Mouse (Mus musculus) CH12.LX (cell line): ENCODE results near the gene Ppy.

Experiments used
- CTCF ChIP-seq, 2 experiments: IDR thresholded peaks in 1 of 2; conservative IDR thresholded peaks in 1 of 2; 2 replicates each; pipeline ENCODE4 v1.5.1; 2011 to 2012; ENCODE audit warnings: low read depth in 2 of 2, low read length in 2 of 2, improper control_type of control experiment in 1 of 2, inconsistent platforms in 1 of 2, mild to moderate bottlenecking in 1 of 2, moderate library complexity in 1 of 2
- EP300 ChIP-seq: IDR thresholded peaks from 2 replicates; pipeline ENCODE4 v1.6.1; 2011; ENCODE audit warnings: low read length, improper control_type of control experiment
- GABPA ChIP-seq: IDR thresholded peaks from 2 replicates; pipeline ENCODE4 v1.6.1; 2012; ENCODE audit warnings: low read depth, low read length, improper control_type of control experiment, inconsistent platforms; ENCODE audit not compliant: insufficient replicate concordance
- IRF4 ChIP-seq: IDR thresholded peaks from 2 replicates; pipeline ENCODE4 v1.6.1; 2014; ENCODE audit warnings: low read depth, mild to moderate bottlenecking, inconsistent platforms, low read length, improper control_type of control experiment
- JUND ChIP-seq: conservative IDR thresholded peaks from 2 replicates; pipeline ENCODE4 v1.6.1; 2011; ENCODE audit warnings: low read depth, low read length, improper control_type of control experiment
- MEF2A ChIP-seq: IDR thresholded peaks from 2 replicates; pipeline ENCODE4 v1.6.1; 2014; ENCODE audit warnings: low read depth, mild to moderate bottlenecking, inconsistent platforms, low read length, improper control_type of control experiment, borderline replicate concordance
- MYC ChIP-seq: IDR thresholded peaks from 2 replicates; pipeline ENCODE4 v1.6.1; 2011; ENCODE audit warnings: low read depth, mild to moderate bottlenecking, improper control_type of control experiment, low read length
- NELFE ChIP-seq: IDR thresholded peaks from 2 replicates; pipeline ENCODE4 v1.6.1; 2011; ENCODE audit warnings: low read depth, low read length, improper control_type of control experiment
- PAX5 ChIP-seq: IDR thresholded peaks from 2 replicates; pipeline ENCODE4 v1.6.1; 2012; ENCODE audit warnings: low read length, inconsistent platforms, mixed read lengths
- POLR2A ChIP-seq: IDR thresholded peaks from 2 replicates; pipeline ENCODE4 v1.6.1; 2011; ENCODE audit warnings: low read depth, mild to moderate bottlenecking, improper control_type of control experiment, low read length
- POLR2AphosphoS2 ChIP-seq: IDR thresholded peaks from 2 replicates; pipeline ENCODE4 v1.6.1; 2011; ENCODE audit warnings: low read depth, low read length, improper control_type of control experiment
- TCF12 ChIP-seq: IDR thresholded peaks from 2 replicates; pipeline ENCODE4 v1.6.1; 2014; ENCODE audit warnings: low read depth, mild to moderate bottlenecking, inconsistent platforms, low read length, improper control_type of control experiment
- ZC3H11A ChIP-seq: IDR thresholded peaks from 2 replicates; pipeline ENCODE4 v1.6.1; 2012; ENCODE audit warnings: low read depth, mild to moderate bottlenecking, inconsistent platforms, low read length, improper control_type of control experiment
- ZNF384 ChIP-seq: IDR thresholded peaks from 2 replicates; pipeline ENCODE4 v1.6.1; 2012; ENCODE audit warnings: low read depth, low read length, improper control_type of control experiment, inconsistent platforms

DNA sequence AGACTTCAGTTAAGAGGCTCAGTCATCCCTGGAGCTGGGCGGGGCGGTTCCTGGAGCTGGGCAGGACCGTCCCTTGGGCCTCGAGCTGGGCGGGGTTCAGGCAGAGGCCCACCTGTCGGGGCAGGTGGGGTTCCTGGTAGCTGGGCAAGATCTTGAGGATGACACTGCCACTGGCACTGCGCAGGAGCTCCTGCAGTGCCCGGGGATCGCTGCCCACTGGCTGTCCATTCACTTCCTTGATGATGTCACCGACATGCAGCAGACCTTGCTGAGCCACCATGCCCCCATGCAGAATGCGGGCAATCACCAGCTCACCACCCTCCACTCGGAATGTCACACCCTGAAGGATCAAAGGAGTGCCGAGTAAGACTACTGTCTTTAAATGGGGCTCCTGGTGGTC lies 38.0 kb downstream of the Ppy start:
- TF ChIP-seq MYC: no peak
- no peak for TF ChIP-seq GABPA
- no peak for TF ChIP-seq IRF4
- no peak for TF ChIP-seq ZNF384
- no peak for TF ChIP-seq CTCF (conservative IDR thresholded peaks at IDR 0.05 in 1 of 2, IDR thresholded peaks at IDR 0.05 in 1 of 2; ENCODE audit: low read depth in 2 of 2, low read length in 2 of 2)
- no peak for TF ChIP-seq TCF12
- TF ChIP-seq PAX5: no peak
- no peak for TF ChIP-seq ZC3H11A
- no peak for TF ChIP-seq POLR2AphosphoS2
- TF ChIP-seq JUND: no peak
- TF ChIP-seq NELFE: no peak
- TF ChIP-seq EP300: no peak
- TF ChIP-seq POLR2A: no peak
- TF ChIP-seq MEF2A: no peak
